Comparison of ENCODE assay signal across 16 mouse cellular contexts in genomic region chr10:77225995-77226688, GRCm38 (mm10). TPM values are rescaled to one million over a fixed set of nuclear protein-coding genes. Genes with fewer than 3 reads are reported as not detected.
DNase-seq lines count a peak whose midpoint lies in the region; ATAC-seq and TF ChIP-seq lines count a peak whose summit lies in the region.
"Had no signal": no experiment of that assay in that cellular context is flagged by ENCODE, and none has a peak within 500 bp of the region (broad histone marks: within the 10 kb centered on the region; RNA-seq: fewer than 3 reads in every experiment).

No protein-coding gene starts in this region.

- H3K27me3 ChIP-seq in heart, embryonic 15.5 days = no peaks in the 10 kb centered on the region
- no peaks in the 10 kb centered on the region for H3K27me3 ChIP-seq in C2C12 (ENCODE audit: control insufficient read depth, insufficient read depth, insufficient read length)
- no peaks in the 10 kb centered on the region for H3K27me3 ChIP-seq in liver, embryonic 16.5 days (ENCODE audit: control insufficient read depth, insufficient read depth, low read depth, low read length)
- H3K27me3 ChIP-seq: limb, embryonic 13.5 days; midbrain, embryonic 13.5 days had no signal

- ATAC-seq in heart, embryonic 15.5 days (replicated peaks; ENCODE audit: insufficient number of reproducible peaks, insufficient read depth, low FRiP score, low read depth) = no peak
- no peak for ATAC-seq in liver, embryonic 16.5 days (ENCODE audit: low read depth)
- ATAC-seq: hindbrain, postnatal 0 days; midbrain, embryonic 13.5 days had no signal

- H3ac ChIP-seq in C2C12 (ENCODE audit: control insufficient read depth, insufficient read length, low read depth) = peak overlapping the region; percentile 55

- no peak overlapping the region; the same call in 1 of the 2 replicates for H3K9ac ChIP-seq in heart, embryonic 15.5 days
- peak overlapping the region; percentile 13 for H3K9ac ChIP-seq in liver, embryonic 16.5 days (ENCODE audit: low read depth, low read length)
- H3K9ac ChIP-seq: limb, embryonic 13.5 days; midbrain, embryonic 13.5 days had no signal

- H3K9me3 ChIP-seq in heart, embryonic 15.5 days (replicated peaks) = no peaks in the 10 kb centered on the region
- no peaks in the 10 kb centered on the region for H3K9me3 ChIP-seq in liver, embryonic 16.5 days (replicated peaks; ENCODE audit: control insufficient read depth, low read length)
- H3K9me3 ChIP-seq: limb, embryonic 13.5 days; midbrain, embryonic 13.5 days had no signal

- no peak for TF ChIP-seq CTCF in C2C12 (IDR thresholded peaks at IDR 0.05; ENCODE audit: control insufficient read depth, insufficient read depth, insufficient read length)

- peak overlapping the region; percentile 20; the same call in 1 of the 2 replicates for H3K27ac ChIP-seq in heart, embryonic 15.5 days
- peak overlapping the region; percentile 81 for H3K27ac ChIP-seq in liver, embryonic 16.5 days (ENCODE audit: low read length)
- H3K27ac ChIP-seq: gastrocnemius, adult 2 months; hindbrain, postnatal 0 days; left cerebral cortex, adult 2 months; limb, embryonic 13.5 days; midbrain, embryonic 13.5 days had no signal

- H3K4me1 ChIP-seq in heart, embryonic 15.5 days (replicated peaks) = peaks cover 57% of the 10 kb centered on the region
- H3K4me1 ChIP-seq in liver, embryonic 16.5 days (ENCODE audit: control insufficient read depth, low read depth, low read length) = peaks cover 83% of the 10 kb centered on the region
- H3K4me1 ChIP-seq: midbrain, embryonic 13.5 days had no signal

- no peak for DNase-seq in heart, postnatal 14 days
- peak; percentile 38 for DNase-seq in R1 (ENCODE audit: low read depth, low spot score)
- no peak for DNase-seq in adrenal gland, postnatal 25 days
- DNase-seq in left cerebral cortex, postnatal 14 days (ENCODE audit: low spot score in 2 of 2) = no peak
- DNase-seq: adrenal gland, adult 8-10 months; cerebellum, adult 2 months; gastrocnemius, adult 2 months; heart, postnatal 36 days; spleen, adult 18-20 months had no signal

- WGBS in heart, embryonic 15.5 days = 82% methylated on average over 8 of the region's 8 CpGs
- WGBS in liver, embryonic 16.5 days (ENCODE audit: insufficient replicate concordance) = 54% methylated on average over 8 of the region's 8 CpGs

- H3K36me3 ChIP-seq in heart, embryonic 15.5 days = no peaks in the 10 kb centered on the region
- no peaks in the 10 kb centered on the region for H3K36me3 ChIP-seq in C2C12 (ENCODE audit: control insufficient read depth, insufficient read depth)
- no peaks in the 10 kb centered on the region for H3K36me3 ChIP-seq in liver, embryonic 16.5 days (ENCODE audit: control insufficient read depth, insufficient read depth)
- H3K36me3 ChIP-seq: limb, embryonic 13.5 days; midbrain, embryonic 13.5 days had no signal

- no peak overlapping the region for H3K4me3 ChIP-seq in heart, embryonic 15.5 days
- no peak overlapping the region for H3K4me3 ChIP-seq in C2C12 (ENCODE audit: insufficient read depth, poor library complexity, severe bottlenecking)
- peak overlapping the region; percentile 27 for H3K4me3 ChIP-seq in liver, embryonic 16.5 days (ENCODE audit: low read depth, low read length)
- H3K4me3 ChIP-seq: gastrocnemius, adult 2 months; left cerebral cortex, adult 2 months; limb, embryonic 13.5 days; midbrain, embryonic 13.5 days had no signal

- no peaks in the 10 kb centered on the region for H3K79me3 ChIP-seq in C2C12 (ENCODE audit: low read depth)

- no peak overlapping the region for H3K4me2 ChIP-seq in heart, embryonic 15.5 days
- H3K4me2 ChIP-seq in liver, embryonic 16.5 days (ENCODE audit: low read depth, low read length) = peak overlapping the region; percentile 46
- H3K4me2 ChIP-seq: limb, embryonic 13.5 days; midbrain, embryonic 13.5 days had no signal

- H3K79me2 ChIP-seq in C2C12 (ENCODE audit: control insufficient read depth, insufficient read depth) = peaks cover 35% of the 10 kb centered on the region

- intact Hi-C loops in heart, postnatal 14 days (cut with DNase I) = no loop called here
- intact Hi-C loops in left cerebral cortex, postnatal 14 days (cut with DNase I) = no loop called here

TF ChIP-seq in C2C12, 6 proteins besides CTCF, POLR2A, EP300 and RAD21:
- TF ChIP-seq MYOD1 (IDR thresholded peaks at IDR 0.05; ENCODE audit: control insufficient read depth, insufficient read length, low read depth) (peak; percentile 80), FOSL1 (IDR thresholded peaks at IDR 0.05; ENCODE audit: insufficient read depth, low read length, poor library complexity, severe bottlenecking) (no peak)
TF ChIP-seq in C2C12: peak in this region for 1.

RNA-seq across cellular contexts. Expression of gene Pofut2, which starts 32.9 kb away (rescaled TPM):
- polyA plus RNA-seq in heart, embryonic 15.5 days (2015; fragmentation: Nextera tagmentation; extraction: Ambion mirVana) = 99.8 and 124 TPM in 2 replicates
- total RNA-seq in heart, postnatal 14 days (2021) = 10 to 100 TPM; 45.8 to 48.2 TPM
- polyA plus RNA-seq in C2C12 (2012; fragmentation: generic; extraction: Trizol) = 105 TPM
- polyA plus RNA-seq in liver, embryonic 16.5 days (2015; fragmentation: Nextera tagmentation; extraction: Ambion mirVana) = 24.9 and 25.2 TPM in 2 replicates
- total RNA-seq in adrenal gland, postnatal 25 days (2021) = 69.1 and 75.7 TPM in 2 replicates
- total RNA-seq in left cerebral cortex, postnatal 14 days (2021) = 10 to 100 TPM; 35.3 to 36.0 TPM

RNA-seq across cellular contexts. Expression of gene Col18a1, which starts 59.8 kb away (rescaled TPM):
- 108 and 136 TPM in 2 replicates for polyA plus RNA-seq in heart, embryonic 15.5 days (2015; fragmentation: Nextera tagmentation; extraction: Ambion mirVana)
- total RNA-seq in heart, postnatal 14 days (2021) = 10 to 100 TPM; 30.0 to 31.8 TPM
- polyA plus RNA-seq in C2C12 (2012; fragmentation: generic; extraction: Trizol) = 177 TPM
- polyA plus RNA-seq in liver, embryonic 16.5 days (2015; fragmentation: Nextera tagmentation; extraction: Ambion mirVana) = 87.9 and 104 TPM in 2 replicates
- total RNA-seq in adrenal gland, postnatal 25 days (2021) = 26.1 and 29.6 TPM in 2 replicates
- 10 to 100 TPM in 1 of 2 experiments, 1 to 10 TPM in 1; 9.5 to 10.7 TPM for total RNA-seq in left cerebral cortex, postnatal 14 days (2021)
